Mouse (Mus musculus): ENCODE measurements around the gene Rictor.

DNA sequence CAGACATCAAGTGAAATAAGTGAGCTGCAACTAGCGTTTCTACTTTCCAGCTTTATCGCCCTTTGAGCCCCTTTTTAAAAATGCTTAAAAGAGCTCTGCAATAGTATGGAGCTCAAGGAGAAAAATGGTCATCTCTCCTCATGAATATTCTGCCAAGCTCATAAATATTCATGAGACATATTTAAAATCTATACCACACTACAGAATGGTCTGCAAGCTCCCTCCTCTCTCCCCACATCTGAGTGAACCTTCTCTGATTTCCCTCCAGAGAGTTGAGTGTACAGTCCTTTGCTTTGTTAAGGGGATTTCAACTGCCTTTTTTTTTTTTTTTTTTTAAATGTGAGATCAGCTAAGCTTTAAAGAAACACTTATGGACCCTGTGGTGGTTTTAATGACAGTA is 29.7 kb upstream of the Rictor start:
- TF ChIP-seq POLR2A (IDR thresholded peaks at IDR 0.05; ENCODE audit: insufficient read depth, low read depth, low read length) (no peak), CTCF (IDR thresholded peaks at IDR 0.05) (no peak)
